Mouse (Mus musculus): ENCODE measurements around the gene Glmp. TPM values are rescaled to one million over a fixed set of nuclear protein-coding genes. Genes with fewer than 3 reads are reported as not detected.

Gene Glmp
- polyA plus RNA-seq, 1 experiment: 401 TPM

- H3K4me1 ChIP-seq (ENCODE audit: control insufficient read depth, insufficient read depth, low read length): peaks cover 7% of the 10 kb centered on the region
- H3K27ac ChIP-seq (ENCODE audit: insufficient read depth, low read depth, low read length): peak overlapping the region; percentile 92
- no peak for TF ChIP-seq CTCF (IDR thresholded peaks at IDR 0.05; ENCODE audit: low read depth, low read length)
- no peak for TF ChIP-seq POLR2A (IDR thresholded peaks at IDR 0.05; ENCODE audit: borderline replicate concordance, low read depth, low read length)
- H3K4me3 ChIP-seq (ENCODE audit: insufficient read depth, low read length): peak overlapping the region; percentile 75
Measured at GRCm38 (mm10) chr3:88296110-88296560, 28.7 kb upstream of the Glmp start.

- Histone ChIP-seq H3K4me3 (ENCODE audit: insufficient read depth, low read length) (peak within 1 kb of the TSS; percentile 75), H3K4me1 (ENCODE audit: control insufficient read depth, insufficient read depth, low read length) (peaks cover 7% of the 10 kb centered on the region), H3K27ac (ENCODE audit: insufficient read depth, low read depth, low read length) (peak within 1 kb of the TSS; percentile 92)
- TF ChIP-seq CTCF (IDR thresholded peaks at IDR 0.05; ENCODE audit: low read depth, low read length) (no peak), POLR2A (IDR thresholded peaks at IDR 0.05; ENCODE audit: borderline replicate concordance, low read depth, low read length) (no peak)
Measured at GRCm38 (mm10) chr3:88296561-88297318, 28.1 kb upstream of the Glmp start, which contains the start of the genes Tsacc and Cct3. Gene Tsacc (minus strand): TSS chr3:88296999. Gene Cct3 (plus strand): TSS chr3:88297116.

- TF ChIP-seq CTCF (IDR thresholded peaks at IDR 0.05; ENCODE audit: low read depth, low read length) (no peak), POLR2A (IDR thresholded peaks at IDR 0.05; ENCODE audit: borderline replicate concordance, low read depth, low read length) (no peak)
- Histone ChIP-seq H3K4me1 (ENCODE audit: control insufficient read depth, insufficient read depth, low read length) (peaks cover 7% of the 10 kb centered on the region), H3K4me3 (ENCODE audit: insufficient read depth, low read length) (peak overlapping the region; percentile 68), H3K27ac (ENCODE audit: insufficient read depth, low read depth, low read length) (peak overlapping the region; percentile 59)
Measured at GRCm38 (mm10) chr3:88297321-88297851, 27.4 kb upstream of the Glmp start.

- TF ChIP-seq POLR2A (IDR thresholded peaks at IDR 0.05; ENCODE audit: borderline replicate concordance, low read depth, low read length): no peak
- TF ChIP-seq CTCF (IDR thresholded peaks at IDR 0.05; ENCODE audit: low read depth, low read length): no peak
- H3K4me1 ChIP-seq (ENCODE audit: control insufficient read depth, insufficient read depth, low read length): peaks cover 7% of the 10 kb centered on the region
- no peak overlapping the region for H3K27ac ChIP-seq (ENCODE audit: insufficient read depth, low read depth, low read length)
- no peak overlapping the region for H3K4me3 ChIP-seq (ENCODE audit: insufficient read depth, low read length)
Measured at GRCm38 (mm10) chr3:88299172-88299571, 25.7 kb upstream of the Glmp start.

GRCm38 (mm10) chr3:88328956-88329355 lies 4.1 kb downstream of the Glmp start:
- TF ChIP-seq POLR2A (IDR thresholded peaks at IDR 0.05; ENCODE audit: borderline replicate concordance, low read depth, low read length) (no peak), CTCF (IDR thresholded peaks at IDR 0.05; ENCODE audit: low read depth, low read length) (no peak)
- Histone ChIP-seq H3K27ac (ENCODE audit: insufficient read depth, low read depth, low read length) (no peak overlapping the region), H3K4me3 (ENCODE audit: insufficient read depth, low read length) (no peak overlapping the region), H3K4me1 (ENCODE audit: control insufficient read depth, insufficient read depth, low read length) (peaks cover 8% of the 10 kb centered on the region)

- Histone ChIP-seq H3K4me1 (ENCODE audit: control insufficient read depth, insufficient read depth, low read length) (peaks cover 10% of the 10 kb centered on the region; the same call in 1 of the 2 replicates), H3K27ac (ENCODE audit: insufficient read depth, low read depth, low read length) (no peak overlapping the region), H3K4me3 (ENCODE audit: insufficient read depth, low read length) (no peak overlapping the region)
- TF ChIP-seq CTCF (IDR thresholded peaks at IDR 0.05; ENCODE audit: low read depth, low read length): peak; percentile 84; the same call in 1 of the 2 replicates
- TF ChIP-seq POLR2A (IDR thresholded peaks at IDR 0.05; ENCODE audit: borderline replicate concordance, low read depth, low read length): no peak
Measured at GRCm38 (mm10) chr3:88331282-88331681, 6.5 kb downstream of the Glmp start.

- peaks cover 20% of the 10 kb centered on the region for H3K4me1 ChIP-seq (ENCODE audit: control insufficient read depth, insufficient read depth, low read length)
- TF ChIP-seq CTCF (IDR thresholded peaks at IDR 0.05; ENCODE audit: low read depth, low read length) (no peak), POLR2A (IDR thresholded peaks at IDR 0.05; ENCODE audit: borderline replicate concordance, low read depth, low read length) (no peak)
- no peak overlapping the region for H3K4me3 ChIP-seq (ENCODE audit: insufficient read depth, low read length)
- H3K27ac ChIP-seq (ENCODE audit: insufficient read depth, low read depth, low read length): no peak overlapping the region
Measured at GRCm38 (mm10) chr3:88334029-88334658, 9.3 kb downstream of the Glmp start.

- Histone ChIP-seq H3K4me3 (ENCODE audit: insufficient read depth, low read length) (peak overlapping the region; percentile 96), H3K4me1 (ENCODE audit: control insufficient read depth, insufficient read depth, low read length) (peaks cover 21% of the 10 kb centered on the region), H3K27ac (ENCODE audit: insufficient read depth, low read depth, low read length) (peak overlapping the region; percentile 95)
- TF ChIP-seq CTCF (IDR thresholded peaks at IDR 0.05; ENCODE audit: low read depth, low read length) (no peak), POLR2A (IDR thresholded peaks at IDR 0.05; ENCODE audit: borderline replicate concordance, low read depth, low read length) (no peak)
Measured at GRCm38 (mm10) chr3:88334902-88335435, 10.1 kb downstream of the Glmp start.

GRCm38 (mm10) chr3:88335436-88336053 lies 10.7 kb downstream of the Glmp start:
- H3K4me1 ChIP-seq (ENCODE audit: control insufficient read depth, insufficient read depth, low read length): peaks cover 21% of the 10 kb centered on the region

More at GRCm38 (mm10) chr3:88335436-88336053, 10.7 kb downstream of the Glmp start:
- H3K4me3 ChIP-seq (ENCODE audit: insufficient read depth, low read length): peak overlapping the region; percentile 96
- TF ChIP-seq CTCF (IDR thresholded peaks at IDR 0.05; ENCODE audit: low read depth, low read length) (no peak), POLR2A (IDR thresholded peaks at IDR 0.05; ENCODE audit: borderline replicate concordance, low read depth, low read length) (no peak)
- H3K27ac ChIP-seq (ENCODE audit: insufficient read depth, low read depth, low read length): peak overlapping the region; percentile 95
